Mouse (Mus musculus): ENCODE results near the gene Tsku. TPM values are rescaled to one million over a fixed set of nuclear protein-coding genes. Genes with fewer than 3 reads are reported as not detected.

Tsku gene
- polyA plus RNA-seq, 1 experiment from 2014 or later: 1.3 TPM

DNA sequence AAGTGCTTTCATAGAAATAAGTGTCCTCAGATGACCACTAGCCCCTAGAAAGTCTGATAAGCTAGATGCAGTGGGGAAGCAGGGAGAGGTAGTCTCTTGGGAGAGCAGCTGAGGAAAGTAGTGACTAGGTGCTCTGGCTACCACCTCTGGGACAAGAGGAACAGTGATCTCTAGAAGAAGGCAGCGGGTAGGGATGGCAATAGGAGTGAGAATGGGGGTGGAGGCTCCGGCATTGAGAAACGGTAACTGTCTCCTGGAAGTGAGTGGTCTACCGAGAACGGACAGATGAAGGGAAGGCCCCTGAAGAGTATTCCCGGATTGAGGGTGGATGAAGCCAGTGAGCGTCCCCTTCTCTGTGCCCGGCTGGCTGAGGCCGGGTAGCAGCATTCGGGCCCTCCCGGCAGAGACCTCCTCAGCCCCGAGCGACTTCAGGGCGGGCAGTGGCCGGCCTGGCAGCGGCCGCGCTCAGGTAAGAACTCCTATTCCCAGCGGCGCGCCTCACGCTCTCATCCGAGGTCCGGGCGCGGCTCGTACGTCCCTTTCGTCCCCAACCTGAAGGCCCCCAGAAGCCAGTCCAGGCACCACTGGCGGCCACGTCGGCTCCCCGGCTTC, 52.4 kb downstream of the Tsku start:
- Histone ChIP-seq H3K36me3 (replicated peaks) (no peaks in the 10 kb centered on the region), H3K27me3 (peaks cover 16% of the 10 kb centered on the region; the same call in 1 of the 2 replicates), H3K9me3 (replicated peaks) (no peaks in the 10 kb centered on the region), H3K4me3 (replicated peaks) (peak overlapping the region; percentile 92), H3K4me2 (peak overlapping the region; percentile 92), H3K27ac (replicated peaks) (peak overlapping the region; percentile 86), H3K9ac (peak overlapping the region; percentile 94), H3K4me1 (replicated peaks) (peaks cover 30% of the 10 kb centered on the region)
- ATAC-seq (ENCODE audit: insufficient read depth): peak; percentile 75
- WGBS (ENCODE audit: insufficient replicate concordance): under 1% methylated on average over 33 of the region's 33 CpGs

DNA sequence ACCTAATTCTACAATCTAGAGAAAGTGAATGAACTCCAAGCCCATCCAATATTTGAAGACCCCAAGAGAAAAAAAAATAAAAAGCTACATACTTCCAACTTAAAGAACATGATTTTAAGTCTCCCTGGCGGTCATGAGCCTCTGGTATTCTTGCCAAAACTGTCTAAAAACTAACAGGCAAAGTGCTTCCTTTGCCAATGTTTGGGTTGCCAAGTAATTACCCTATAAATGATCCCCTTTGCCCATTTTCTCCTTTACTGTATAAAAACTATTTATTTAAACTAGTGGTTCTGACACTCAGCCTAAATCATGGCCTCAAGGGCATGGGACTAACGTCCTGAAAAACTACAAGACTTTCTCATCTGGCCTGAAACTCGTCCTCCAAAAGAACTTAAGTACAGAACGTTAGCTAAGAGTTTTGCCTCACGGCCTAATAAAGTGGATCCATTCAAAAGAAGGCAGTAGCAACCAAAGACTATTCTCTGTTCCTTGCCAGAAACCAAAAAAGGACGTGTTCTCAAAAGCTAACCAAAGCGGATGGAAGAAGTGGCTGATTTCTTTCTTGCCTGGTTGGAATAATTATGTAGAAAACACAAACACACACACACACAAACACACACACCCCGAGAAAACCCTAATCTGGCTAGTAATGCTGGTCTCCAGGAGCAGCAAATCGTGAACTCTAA, 53.1 kb downstream of the Tsku start:
- Histone ChIP-seq H3K36me3 (replicated peaks) (no peaks in the 10 kb centered on the region), H3K4me2 (peak overlapping the region; percentile 92), H3K9me3 (replicated peaks) (no peaks in the 10 kb centered on the region), H3K27me3 (peaks cover 10% of the 10 kb centered on the region; the same call in 1 of the 2 replicates), H3K9ac (peak overlapping the region; percentile 94), H3K27ac (replicated peaks) (peak overlapping the region; percentile 86), H3K4me3 (replicated peaks) (peak overlapping the region; percentile 92), H3K4me1 (replicated peaks) (peaks cover 30% of the 10 kb centered on the region)
- no peak for ATAC-seq (ENCODE audit: insufficient read depth)
- 36% methylated on average over 9 of the region's 9 CpGs for WGBS (ENCODE audit: insufficient replicate concordance)

DNA sequence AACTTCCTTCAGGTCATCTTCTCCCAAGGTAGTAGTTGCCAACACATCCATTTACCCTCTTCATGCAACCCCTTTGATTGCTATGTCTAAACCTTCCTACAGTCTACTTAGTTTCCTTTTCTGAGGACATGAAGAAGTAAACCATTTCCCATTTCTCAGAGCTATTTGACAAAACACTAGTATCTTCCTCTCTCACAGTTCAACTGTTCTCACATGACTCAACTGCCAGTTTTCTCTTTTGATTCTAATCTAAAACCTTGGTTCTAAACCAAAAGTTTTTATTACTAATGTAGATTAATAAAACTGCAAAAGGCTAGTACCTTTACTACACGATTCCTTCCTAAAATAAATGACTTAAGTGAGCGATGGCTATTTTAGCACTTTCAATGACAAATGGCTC, 53.7 kb downstream of the Tsku start:
- Histone ChIP-seq H3K36me3 (replicated peaks) (no peaks in the 10 kb centered on the region), H3K4me2 (peak overlapping the region; percentile 92), H3K9me3 (replicated peaks) (no peaks in the 10 kb centered on the region), H3K9ac (0 out of 2 replicates have a peak overlapping the region, but pooled peaks have one; percentile 94), H3K4me3 (replicated peaks) (peak overlapping the region; percentile 92), H3K27me3 (peaks cover 4% of the 10 kb centered on the region; the same call in 1 of the 2 replicates), H3K27ac (replicated peaks) (no peak overlapping the region), H3K4me1 (replicated peaks) (peaks cover 30% of the 10 kb centered on the region)
- no peak for ATAC-seq (ENCODE audit: insufficient read depth)
- 68% methylated on average over 2 of the region's 2 CpGs for WGBS (ENCODE audit: insufficient replicate concordance)

Other genes with a start within 250 kb of the Tsku start
- 8.8 and 9.8 TPM in 2 replicates for gene Myo7a, start 241.8 kb downstream of the Tsku start, polyA plus RNA-seq (2015; fragmentation: Nextera tagmentation; extraction: Ambion mirVana)
- gene Omp, start 215.8 kb downstream of the Tsku start, polyA plus RNA-seq (2015; fragmentation: Nextera tagmentation; extraction: Ambion mirVana): 0.54 and 0.78 TPM in 2 replicates
- gene Capn5, start 183.1 kb downstream of the Tsku start, polyA plus RNA-seq (2015; fragmentation: Nextera tagmentation; extraction: Ambion mirVana): 14.3 and 15.5 TPM in 2 replicates
- 0.08 TPM in 1 of 2 replicates, not detected in the other for gene B3gnt6, start 161.8 kb downstream of the Tsku start, polyA plus RNA-seq (2015; fragmentation: Nextera tagmentation; extraction: Ambion mirVana)
- 25.0 and 26.9 TPM in 2 replicates for gene Acer3, start 40.1 kb downstream of the Tsku start, polyA plus RNA-seq (2015; fragmentation: Nextera tagmentation; extraction: Ambion mirVana)
- not detected in 2 replicates for gene Gucy2d, start 79.1 kb upstream of the Tsku start, polyA plus RNA-seq (2015; fragmentation: Nextera tagmentation; extraction: Ambion mirVana)
- gene Lrrc32, start 128.0 kb upstream of the Tsku start, polyA plus RNA-seq (2015; fragmentation: Nextera tagmentation; extraction: Ambion mirVana): 5.6 and 6.0 TPM in 2 replicates

All from liver, embryonic 15.5 days (tissue).